Mouse (Mus musculus): ENCODE data around the gene Tbcb.
"Not testable (repeated sequence)": the region's sequence is repeated elsewhere in the genome, so short reads cannot be mapped to it uniquely, and the experiment has no call there.

Tbcb gene

GRCm38 (mm10) chr7:30231669-30232454 is at the start of gene Tbcb, which contains the start of gene Polr2i:
TSS of gene Tbcb (minus strand) at chr7:30232272.
TSS of gene Polr2i (plus strand) at chr7:30231948.
- DNase-seq (ENCODE audit: low read depth, low spot score): peak; percentile 99

- DNase-seq (ENCODE audit: low read depth, low spot score): no peak
Measured at GRCm38 (mm10) chr7:30281522-30281921, 49.5 kb upstream of the Tbcb start.

GRCm38 (mm10) chr7:30280670-30281138 is 48.6 kb upstream of the Tbcb start:
- DNase-seq (ENCODE audit: low read depth, low spot score): peak; percentile 88

GRCm38 (mm10) chr7:30279951-30280669 is 48.0 kb upstream of the Tbcb start, which contains the start of the genes Thap8 and Wdr62:
TSS of gene Thap8 (plus strand) at chr7:30280094.
TSS of gene Wdr62 (minus strand) at chr7:30280419.
- DNase-seq (ENCODE audit: low read depth, low spot score): peak; percentile 94

GRCm38 (mm10) chr7:30279536-30279935 is 47.5 kb upstream of the Tbcb start:
- no peak for DNase-seq (ENCODE audit: low read depth, low spot score)

GRCm38 (mm10) chr7:30278911-30279310 is 46.8 kb upstream of the Tbcb start:
- no peak for DNase-seq (ENCODE audit: low read depth, low spot score)

- DNase-seq (ENCODE audit: low read depth, low spot score): no peak
Measured at GRCm38 (mm10) chr7:30274383-30274782, 42.3 kb upstream of the Tbcb start.

- no peak for DNase-seq (ENCODE audit: low read depth, low spot score)
Measured at GRCm38 (mm10) chr7:30269641-30270040, 37.6 kb upstream of the Tbcb start.

- no peak for DNase-seq (ENCODE audit: low read depth, low spot score)
Measured at GRCm38 (mm10) chr7:30266780-30267179, 34.7 kb upstream of the Tbcb start.

- no peak for DNase-seq (ENCODE audit: low read depth, low spot score)
Measured at GRCm38 (mm10) chr7:30265935-30266334, 33.9 kb upstream of the Tbcb start.

GRCm38 (mm10) chr7:30265531-30265930 is 33.5 kb upstream of the Tbcb start:
- DNase-seq (ENCODE audit: low read depth, low spot score): no peak

GRCm38 (mm10) chr7:30265041-30265440 is 33.0 kb upstream of the Tbcb start:
- DNase-seq (ENCODE audit: low read depth, low spot score): no peak

- no peak for DNase-seq (ENCODE audit: low read depth, low spot score)
Measured at GRCm38 (mm10) chr7:30251956-30252954, 20.2 kb upstream of the Tbcb start.

- DNase-seq (ENCODE audit: low read depth, low spot score): not testable (repeated sequence)
Measured at GRCm38 (mm10) chr7:30237374-30237773, 5.3 kb upstream of the Tbcb start.

GRCm38 (mm10) chr7:30235625-30236024 is 3.6 kb upstream of the Tbcb start, which contains the start of gene Ovol3:
TSS of gene Ovol3 (minus strand) at chr7:30235725.
- DNase-seq (ENCODE audit: low read depth, low spot score): no peak

- no peak for DNase-seq (ENCODE audit: low read depth, low spot score)
Measured at GRCm38 (mm10) chr7:30235091-30235490, 3.0 kb upstream of the Tbcb start.

GRCm38 (mm10) chr7:30234276-30234858 is 2.3 kb upstream of the Tbcb start:
- no peak for DNase-seq (ENCODE audit: low read depth, low spot score)

- DNase-seq (ENCODE audit: low read depth, low spot score): no peak
Measured at GRCm38 (mm10) chr7:30233387-30233786, 1.3 kb upstream of the Tbcb start.

GRCm38 (mm10) chr7:30232631-30233148 is 618 bp upstream of the Tbcb start:
- peak; percentile 71 for DNase-seq (ENCODE audit: low read depth, low spot score)

- no peak for DNase-seq (ENCODE audit: low read depth, low spot score)
Measured at GRCm38 (mm10) chr7:30231328-30231668, 774 bp downstream of the Tbcb start.

- DNase-seq (ENCODE audit: low read depth, low spot score): no peak
Measured at GRCm38 (mm10) chr7:30224206-30224605, 7.9 kb downstream of the Tbcb start.

Data from forelimb bud, embryonic 11.5 days (tissue).